Mouse (Mus musculus) layer of hippocampus, postnatal 14 days (tissue): ENCODE results near the gene Gm13288. TPM values are rescaled to one million over a fixed set of nuclear protein-coding genes. Genes with fewer than 3 reads are reported as not detected.
"Not testable (repeated sequence)": the region's sequence is repeated elsewhere in the genome, so short reads cannot be mapped to it uniquely, and the experiment has no call there.

Experiments
- DNase-seq, 2 experiments: peaks; one replicate each; pipeline ENCODE4 v3.0.0; 2021 to 2022; ENCODE audit warnings: low spot score in 2 of 2, mixed read lengths in 1 of 2
- long read RNA-seq, 2 experiments: library from polyadenylated mRNA; stranded (forward); transcript quantifications; one replicate each; pipeline ENCODE4 v2.0.0; 2021
- total RNA-seq, 2 experiments: library from RNA; stranded (reverse); gene quantifications; 2 replicates each; pipeline ENCODE4 v1.2.3; 2021

Gene Gm13288
- not detected for total RNA-seq
- long read RNA-seq, experiment 1: 0 reads
- long read RNA-seq, experiment 2: 0 reads

GRCm38 (mm10) chr4:88805231-88805630 lies at the start of gene Gm13288:
Gm13288 (plus strand) TSS chr4:88805531.
- DNase-seq: not testable (repeated sequence)

GRCm38 (mm10) chr4:88756581-88757513 lies 48.5 kb upstream of the Gm13288 start:
- DNase-seq: not testable (repeated sequence)

- DNase-seq: peak; percentile 92 to 94
These were observed 47.7 kb upstream of the Gm13288 start for GRCm38 (mm10) chr4:88757628-88758031.

- not testable (repeated sequence) for DNase-seq
These were observed 46.6 kb upstream of the Gm13288 start for GRCm38 (mm10) chr4:88758751-88759150.

GRCm38 (mm10) chr4:88759610-88760268 lies 45.6 kb upstream of the Gm13288 start, which contains the start of gene Gm13283:
Gm13283 (plus strand) TSS chr4:88760119.
- DNase-seq: peak; percentile 13 to 33

- DNase-seq: peak; percentile 21 to 58
These were observed 44.9 kb upstream of the Gm13288 start for GRCm38 (mm10) chr4:88760431-88760830.

GRCm38 (mm10) chr4:88761776-88762175 lies 43.6 kb upstream of the Gm13288 start:
- peak; percentile 68 to 83 for DNase-seq

- not testable (repeated sequence) for DNase-seq
These were observed 43.0 kb upstream of the Gm13288 start for GRCm38 (mm10) chr4:88762341-88762740.

- peak in 1 of 2 experiments; percentile 21 for DNase-seq
These were observed 41.8 kb upstream of the Gm13288 start for GRCm38 (mm10) chr4:88763384-88764018.

GRCm38 (mm10) chr4:88773534-88773933 lies 31.8 kb upstream of the Gm13288 start, which contains the start of gene Gm13290:
Gm13290 (plus strand) TSS chr4:88773834.
- not testable (repeated sequence) for DNase-seq

- not testable (repeated sequence) for DNase-seq
These were observed 28.7 kb upstream of the Gm13288 start, which contains the start of gene Gm13289 for GRCm38 (mm10) chr4:88776622-88777021. Gm13289 (plus strand) TSS chr4:88776922.

- not testable (repeated sequence) for DNase-seq
These were observed 25.8 kb upstream of the Gm13288 start, which contains the start of gene Gm13272 for GRCm38 (mm10) chr4:88779550-88779949. Gm13272 (plus strand) TSS chr4:88779850.

GRCm38 (mm10) chr4:88780320-88780719 lies 25.0 kb upstream of the Gm13288 start:
- not testable (repeated sequence) for DNase-seq

- DNase-seq: not testable (repeated sequence)
These were observed 23.5 kb upstream of the Gm13288 start, which contains the start of gene Ifnz for GRCm38 (mm10) chr4:88781831-88782230. Ifnz (plus strand) TSS chr4:88782131.

GRCm38 (mm10) chr4:88782335-88782734 lies 23.0 kb upstream of the Gm13288 start:
- DNase-seq: not testable (repeated sequence)

GRCm38 (mm10) chr4:88785409-88785808 lies 19.9 kb upstream of the Gm13288 start, which contains the start of gene Gm13276:
Gm13276 (plus strand) TSS chr4:88785709.
- DNase-seq: not testable (repeated sequence)

- peak; percentile 54 to 81 for DNase-seq
These were observed 16.9 kb upstream of the Gm13288 start, which contains the start of gene Gm13277 for GRCm38 (mm10) chr4:88788402-88788801. Gm13277 (plus strand) TSS chr4:88788632.

- not testable (repeated sequence) for DNase-seq
These were observed 14.1 kb upstream of the Gm13288 start, which contains the start of gene Gm13278 for GRCm38 (mm10) chr4:88791250-88791649. Gm13278 (plus strand) TSS chr4:88791550.

GRCm38 (mm10) chr4:88793936-88794675 lies 11.2 kb upstream of the Gm13288 start, which contains the start of gene Gm13275:
Gm13275 (plus strand) TSS chr4:88794487.
- peak; percentile 61 to 70 for DNase-seq

- not testable (repeated sequence) for DNase-seq
These were observed 8.2 kb upstream of the Gm13288 start, which contains the start of gene Gm13279 for GRCm38 (mm10) chr4:88797097-88797496. Gm13279 (plus strand) TSS chr4:88797397.
